Mouse (Mus musculus) left cerebral cortex, adult 11 months (tissue): ENCODE data around the gene Dync1i1.

Experiments
- DNase-seq: peaks from one replicate; pipeline ENCODE4 v3.0.0; 2022; ENCODE audit warnings: low spot score

Gene Dync1i1

DNA sequence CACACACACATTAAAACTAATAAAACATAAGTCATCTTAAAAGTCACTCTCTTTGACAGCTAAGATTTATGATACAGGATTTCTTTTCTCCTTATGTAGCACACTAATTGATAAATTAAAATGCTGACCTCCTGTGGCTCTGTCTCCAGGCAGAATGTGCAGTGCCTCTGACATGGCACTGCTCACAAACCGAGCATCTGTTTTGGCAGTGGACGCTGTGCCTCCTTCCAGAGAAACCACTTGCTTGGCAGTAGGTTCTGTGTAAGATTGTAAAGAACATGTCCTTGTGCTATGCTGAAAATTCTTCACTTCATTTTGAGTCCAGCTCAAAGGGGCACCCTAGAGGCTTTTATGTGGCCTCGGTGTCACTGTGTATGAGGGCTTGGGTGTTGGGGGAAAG, 50.0 kb downstream of the Dync1i1 start:
- no peak for DNase-seq

DNA sequence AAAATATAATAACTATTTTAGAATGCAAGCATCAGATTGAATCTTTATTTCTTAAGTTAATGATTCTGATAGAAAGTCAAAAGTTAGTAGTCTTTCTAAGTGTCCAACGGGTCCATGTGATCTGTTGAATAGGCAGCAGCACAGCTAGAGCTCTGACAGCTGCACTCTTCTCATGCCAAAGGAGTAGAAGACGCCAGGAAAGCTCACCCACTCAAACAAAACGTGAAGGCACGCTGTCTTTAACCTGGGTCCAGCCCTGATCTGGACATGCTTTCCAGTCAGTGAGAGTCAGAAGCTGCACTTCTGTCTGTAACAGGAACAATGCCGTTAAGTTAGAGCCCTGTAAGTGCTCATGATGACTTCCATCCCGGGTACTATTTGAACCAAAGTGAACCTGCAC, 56.3 kb downstream of the Dync1i1 start:
- no peak for DNase-seq

DNA sequence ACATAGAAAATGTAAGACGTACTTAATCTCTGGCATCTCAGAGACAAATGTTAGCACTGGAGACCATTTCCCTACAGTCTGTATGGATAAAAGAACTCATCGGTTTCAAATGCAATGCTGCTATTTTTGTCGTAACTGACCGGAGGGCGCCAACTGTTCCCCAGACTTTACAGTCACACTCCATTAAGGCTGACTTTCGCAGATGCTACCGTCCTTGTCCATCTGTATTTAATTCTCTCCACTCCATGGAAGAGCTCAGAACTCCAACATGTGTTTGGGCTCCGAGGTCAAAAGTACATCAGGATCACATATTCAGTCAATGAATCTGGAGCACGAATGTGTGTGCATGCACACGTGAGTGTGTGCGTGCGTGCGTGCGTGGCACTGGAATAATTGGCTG, 58.4 kb downstream of the Dync1i1 start:
- DNase-seq = no peak

DNA sequence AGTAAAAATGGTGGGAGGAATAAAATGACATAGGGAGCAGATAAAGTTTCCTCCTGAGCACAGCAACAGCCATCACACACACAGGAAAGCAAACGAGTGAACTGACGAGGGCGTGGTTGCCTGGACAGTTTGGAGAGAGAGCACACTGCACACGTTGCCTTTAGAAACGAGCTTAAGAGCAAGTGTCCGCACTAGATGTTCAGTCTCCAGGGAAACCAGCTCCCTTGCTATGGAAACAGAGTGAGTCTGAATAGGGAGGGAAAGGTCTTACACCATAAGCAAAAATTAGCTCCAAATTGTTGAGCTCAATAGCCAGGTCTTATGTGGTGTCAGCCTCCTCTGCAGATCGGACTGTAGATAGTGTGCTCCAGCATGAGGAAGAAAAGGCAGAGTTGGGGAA, 65.2 kb downstream of the Dync1i1 start:
- no peak for DNase-seq

GRCm38 (mm10) chr6:5794106-5794753, 68.8 kb downstream of the Dync1i1 start:
- DNase-seq = no peak

DNA sequence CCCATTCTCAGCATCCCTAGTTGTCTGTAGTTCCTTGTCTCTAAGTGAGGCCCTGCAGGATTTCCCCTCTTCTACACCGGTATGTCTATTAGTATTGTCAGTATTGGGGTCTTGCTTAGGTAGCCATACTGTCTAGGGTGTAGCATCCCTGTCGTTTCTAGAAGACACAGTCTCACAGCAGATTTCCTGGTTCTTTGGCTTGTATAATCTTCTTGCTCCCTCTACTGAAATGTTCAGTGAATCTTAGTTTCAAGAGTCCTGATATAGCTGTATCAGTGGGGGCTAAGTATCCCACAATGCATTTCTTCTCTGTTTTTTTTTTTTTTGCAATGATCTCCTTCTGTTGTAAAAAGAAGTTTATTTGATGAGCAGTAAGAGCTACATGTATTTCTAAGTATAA, 69.9 kb downstream of the Dync1i1 start:
- no peak for DNase-seq

GRCm38 (mm10) chr6:5802124-5802839, 76.8 kb downstream of the Dync1i1 start:
- peak; percentile 60 for DNase-seq

DNA sequence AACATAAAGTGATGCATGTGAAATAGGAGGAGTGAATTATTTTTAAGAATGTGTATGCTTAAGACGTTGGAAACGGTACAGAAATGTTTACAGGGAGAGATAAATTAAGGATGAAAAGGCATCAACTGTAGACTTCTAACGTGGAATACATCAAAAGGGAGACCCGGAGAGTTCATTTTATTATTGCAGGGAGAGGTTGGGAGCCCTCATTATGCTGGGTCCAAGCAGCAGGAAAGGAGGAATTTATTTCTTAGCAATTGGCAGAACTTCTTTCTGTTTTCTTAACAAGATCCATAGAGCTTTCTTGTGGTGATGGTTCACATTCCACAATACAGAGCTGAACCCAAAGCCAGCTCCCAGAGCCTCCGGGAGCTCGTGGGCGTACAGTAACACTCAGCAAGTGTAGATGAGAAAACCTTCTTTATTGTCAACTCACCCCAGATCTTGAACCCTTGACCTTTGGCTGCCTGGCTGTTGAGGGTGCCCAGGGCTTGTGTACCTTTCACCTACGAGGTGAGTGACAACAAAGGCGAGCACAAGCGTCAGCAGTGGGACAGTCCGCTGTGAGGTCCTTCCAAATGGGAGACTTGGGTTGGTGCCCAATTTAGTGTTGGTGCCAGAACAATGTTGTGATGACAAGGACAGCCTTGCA, 77.5 kb downstream of the Dync1i1 start:
- DNase-seq = no peak

DNA sequence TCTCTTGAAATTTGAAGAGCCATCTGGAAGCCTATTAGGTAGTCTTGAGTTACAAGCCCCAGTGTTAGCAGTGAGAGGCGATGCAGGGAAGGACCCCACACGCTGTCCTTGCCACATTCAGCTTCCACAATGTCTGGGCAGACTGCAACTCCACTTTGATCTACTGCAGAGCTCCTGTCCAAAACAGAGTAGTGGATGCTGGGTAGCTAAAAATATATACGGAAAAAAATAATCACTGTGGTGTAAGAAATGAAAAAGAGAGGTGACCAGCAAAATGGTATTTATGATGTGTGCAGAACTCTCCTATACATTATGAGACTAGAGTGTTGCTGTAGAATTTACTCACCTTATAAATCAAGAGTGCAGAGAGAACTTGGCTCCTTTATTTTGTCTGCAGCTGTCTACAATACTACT, 82.6 kb downstream of the Dync1i1 start:
- no peak for DNase-seq

- DNase-seq = no peak
Measured at GRCm38 (mm10) chr6:5812076-5812475, 86.6 kb downstream of the Dync1i1 start.

DNA sequence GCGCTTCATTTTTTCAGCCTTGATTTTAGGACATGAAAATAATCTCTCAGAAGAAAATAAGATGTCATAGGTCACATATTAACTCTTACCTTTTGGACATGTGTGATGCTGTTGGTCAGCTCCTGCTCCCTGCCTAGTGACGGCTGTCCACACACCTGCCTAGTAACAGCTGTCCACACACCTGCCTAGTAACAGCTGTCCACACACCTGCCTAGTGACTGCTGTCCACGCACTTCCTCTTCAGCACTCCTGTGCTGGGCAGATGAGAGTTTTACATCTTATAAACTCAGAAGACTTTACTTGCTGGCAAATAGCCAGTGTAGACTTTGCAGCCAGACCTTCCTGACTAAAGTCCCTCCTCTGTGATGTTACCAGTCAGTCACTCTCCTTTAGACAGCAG, 94.2 kb downstream of the Dync1i1 start:
- no peak for DNase-seq

DNA sequence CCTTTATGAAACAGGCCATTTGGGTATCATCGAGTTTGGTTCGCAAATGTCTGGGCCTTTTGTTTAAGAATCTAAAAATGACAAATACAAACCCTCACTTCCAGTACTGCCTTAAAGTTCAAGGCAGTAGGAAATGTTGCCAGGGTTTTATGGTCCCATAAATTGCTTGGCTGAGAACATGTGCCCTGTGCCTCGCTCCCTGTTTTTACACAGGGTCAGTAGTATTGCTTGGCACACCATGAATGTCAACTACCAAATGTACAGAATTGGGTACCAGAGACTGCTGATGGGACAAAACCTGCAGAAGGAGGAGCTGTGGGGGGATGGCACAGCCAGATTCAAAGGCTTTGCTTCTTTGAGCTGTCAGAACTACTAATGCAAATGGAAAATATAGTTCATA, 100.0 kb downstream of the Dync1i1 start:
- DNase-seq = no peak

GRCm38 (mm10) chr6:5827064-5827463, 101.6 kb downstream of the Dync1i1 start:
- no peak for DNase-seq

GRCm38 (mm10) chr6:5828409-5828974, 103.1 kb downstream of the Dync1i1 start:
- DNase-seq = no peak

- DNase-seq = no peak
Measured at GRCm38 (mm10) chr6:5829148-5829547, 103.7 kb downstream of the Dync1i1 start.

DNA sequence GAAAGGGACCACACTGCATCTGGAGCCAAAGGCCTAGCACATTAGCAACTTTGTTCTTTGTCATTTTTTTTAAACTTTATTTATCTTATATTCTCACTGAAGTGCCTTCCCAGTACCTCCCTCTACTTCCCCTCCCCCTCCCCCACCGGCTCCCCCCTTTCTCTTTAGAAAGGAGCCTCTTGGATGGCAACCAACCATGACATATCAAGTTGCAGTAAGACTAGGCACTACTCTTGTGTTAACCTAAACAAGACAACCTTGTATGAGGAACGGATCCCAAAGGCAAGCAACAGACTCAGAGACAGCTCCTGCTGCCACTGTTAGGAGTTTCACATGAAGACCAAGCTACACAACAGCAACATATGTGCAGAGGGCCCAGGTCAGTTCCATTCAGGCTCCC, 105.3 kb downstream of the Dync1i1 start:
- no peak for DNase-seq

- DNase-seq = no peak
Measured at GRCm38 (mm10) chr6:5831233-5831632, 105.8 kb downstream of the Dync1i1 start.

DNA sequence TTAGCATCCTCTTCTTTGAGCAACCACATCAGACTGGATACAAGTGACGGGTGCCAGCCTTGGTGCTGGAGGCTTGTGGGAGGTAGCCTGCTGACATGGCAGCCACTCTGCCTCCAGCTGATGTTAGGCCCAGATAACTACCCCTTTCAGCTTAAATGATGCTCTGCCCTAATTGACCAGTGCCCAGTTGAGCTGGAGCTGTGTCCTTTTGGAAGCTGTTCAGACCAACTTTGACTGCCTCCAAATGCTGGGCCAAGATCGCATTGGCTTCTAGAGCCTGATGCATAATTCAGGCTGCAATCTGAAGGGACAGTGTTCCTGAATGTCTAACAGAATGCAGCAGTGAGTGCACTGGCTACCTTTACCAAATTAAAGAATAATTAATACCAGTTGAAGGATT, 107.4 kb downstream of the Dync1i1 start:
- DNase-seq = no peak

- no peak for DNase-seq
Measured at GRCm38 (mm10) chr6:5842466-5842865, 117.0 kb downstream of the Dync1i1 start.

DNA sequence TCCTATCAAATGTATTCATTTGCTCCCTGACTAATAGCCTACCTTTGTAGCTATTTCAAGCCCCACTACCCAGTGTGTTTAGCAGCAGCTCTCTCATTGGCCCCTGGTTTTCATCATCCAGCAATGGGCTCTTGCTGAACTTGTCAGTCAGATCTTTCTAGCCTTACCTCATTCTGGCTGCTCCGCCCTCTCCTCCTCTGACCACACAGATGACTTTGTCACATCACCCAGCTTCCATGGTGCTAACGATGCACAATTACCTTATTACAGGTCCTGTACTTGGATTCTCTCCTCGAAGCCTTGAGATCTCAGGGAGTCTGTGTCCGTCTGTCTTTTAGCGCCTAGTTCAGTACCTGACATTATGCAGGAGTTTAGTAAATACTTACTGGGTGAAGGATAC, 120.7 kb downstream of the Dync1i1 start:
- DNase-seq = no peak

DNA sequence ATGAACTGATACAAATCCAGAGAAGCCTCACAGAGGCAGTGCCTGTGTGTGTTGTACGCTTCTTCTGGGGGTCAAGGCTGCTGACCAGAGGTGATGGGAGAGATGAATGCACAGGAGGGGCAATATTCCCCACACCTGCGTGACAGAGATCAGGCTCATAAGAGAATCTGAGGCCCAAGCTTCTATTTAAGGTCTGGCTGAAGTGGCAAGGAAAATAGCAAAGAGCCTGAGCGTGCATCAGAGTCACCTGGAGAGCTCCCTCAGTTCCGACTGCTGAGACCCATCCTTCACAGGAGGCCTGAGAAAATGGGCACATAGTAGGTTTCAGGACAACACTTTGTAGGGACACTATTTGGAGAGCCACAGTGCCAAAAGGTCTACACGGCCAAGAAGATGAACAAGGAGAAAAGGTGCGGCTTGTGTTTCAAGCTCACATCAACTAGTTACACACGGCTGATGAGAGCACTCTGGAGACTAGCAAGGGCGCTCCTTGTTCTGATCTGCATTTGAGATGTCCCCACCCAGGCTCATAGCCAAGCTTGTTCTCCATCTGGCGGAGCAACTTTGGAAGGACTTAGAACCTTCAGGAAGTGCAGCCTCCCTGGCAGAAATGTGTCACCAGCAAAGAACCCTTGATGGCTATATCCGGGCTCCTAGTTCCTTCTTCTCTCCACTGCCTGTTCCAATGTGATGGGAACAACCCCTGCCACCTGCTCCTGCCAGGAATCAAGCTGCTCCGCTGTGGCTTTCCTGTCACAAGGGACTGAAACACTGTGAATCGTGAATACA, 128.8 kb downstream of the Dync1i1 start:
- DNase-seq = no peak

DNA sequence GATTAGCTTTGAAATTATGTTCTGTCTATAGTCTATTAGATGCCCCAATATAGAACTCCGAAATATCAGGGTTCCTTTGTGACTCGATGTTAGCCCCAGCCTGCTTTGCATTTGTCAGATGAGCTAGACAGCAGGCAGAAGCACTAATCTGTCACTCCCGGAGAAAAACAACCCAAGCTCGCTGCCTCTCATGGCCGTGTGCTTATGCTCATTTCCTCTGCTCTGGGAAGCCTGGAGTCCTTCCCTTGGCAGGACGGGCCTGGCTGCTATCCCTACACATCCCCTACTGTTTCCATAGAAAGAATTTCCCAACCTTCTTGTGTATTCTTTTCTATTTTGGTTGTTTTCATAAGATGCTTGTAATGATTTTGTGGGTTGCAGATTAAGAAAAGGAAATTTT, 130.1 kb downstream of the Dync1i1 start:
- no peak for DNase-seq
